Mouse (Mus musculus) embryonic facial prominence, embryonic 12.5 days (tissue): ENCODE measurements around the gene Mt2. TPM values are rescaled to one million over a fixed set of nuclear protein-coding genes. Genes with fewer than 3 reads are reported as not detected.
"Not testable (repeated sequence)": the region's sequence is repeated elsewhere in the genome, so short reads cannot be mapped to it uniquely, and the experiment has no call there.

Source experiments
- ATAC-seq: fragments of 200-750 bp; cut with Nextera tagmentation; 2 replicates; pipeline ENCODE4 v1.8.0; 2017; ENCODE audit not compliant: insufficient number of reproducible peaks, insufficient read depth, low FRiP score, low TSS enrichment
- H3K27ac ChIP-seq: fragments of 300-500 bp; sonication (generic); 2 replicates; pipeline ENCODE4 v1.5.1; 2016; ENCODE audit warnings: mild to moderate bottlenecking
- H3K27me3 ChIP-seq: fragments of 300-500 bp; sonication (generic); 2 replicates; pipeline ENCODE4 v1.6.1; 2016; ENCODE audit warnings: mild to moderate bottlenecking, moderate library complexity
- H3K36me3 ChIP-seq: fragments of 300-500 bp; sonication (generic); 2 replicates; pipeline ENCODE4 v1.6.1; 2016; ENCODE audit warnings: mild to moderate bottlenecking
- H3K4me1 ChIP-seq: fragments of 300-500 bp; sonication (generic); 2 replicates; pipeline ENCODE4 v1.6.1; 2016
- H3K4me2 ChIP-seq: fragments of 300-500 bp; sonication (generic); replicated peaks from 2 replicates; pipeline ENCODE4 v1.6.1; 2016; ENCODE audit warnings: mild to moderate bottlenecking, moderate library complexity
- H3K4me3 ChIP-seq: fragments of 300-500 bp; sonication (generic); 2 replicates; pipeline ENCODE4 v1.5.1; 2016; ENCODE audit warnings: mild to moderate bottlenecking
- H3K9ac ChIP-seq: fragments of 300-500 bp; sonication (generic); 2 replicates; pipeline ENCODE4 v1.6.1; 2016; ENCODE audit warnings: mild to moderate bottlenecking, moderate library complexity
- H3K9me3 ChIP-seq: fragments of 300-500 bp; sonication (generic); 2 replicates; pipeline ENCODE4 v1.6.1; 2016; ENCODE audit warnings: mild to moderate bottlenecking, moderate library complexity
- WGBS: fragments of 180-500 bp; shearing (Covaris S2); methylation state at CpG from one replicate; pipeline ENCODE4 v1.1.7; 2016; 5-methylcytosine and 5-hydroxymethylcytosine counted together
- polyA plus RNA-seq: library from polyadenylated mRNA; unstranded; fragments of >200 nt; fragmentation: Nextera tagmentation; extraction: Ambion mirVana; gene quantifications from 2 replicates; pipeline ENCODE4 v1.2.1, GENCODE M21; 2016

Mt2 gene
- polyA plus RNA-seq, 1 experiment from 2014 or later, result 37.7 TPM

DNA sequence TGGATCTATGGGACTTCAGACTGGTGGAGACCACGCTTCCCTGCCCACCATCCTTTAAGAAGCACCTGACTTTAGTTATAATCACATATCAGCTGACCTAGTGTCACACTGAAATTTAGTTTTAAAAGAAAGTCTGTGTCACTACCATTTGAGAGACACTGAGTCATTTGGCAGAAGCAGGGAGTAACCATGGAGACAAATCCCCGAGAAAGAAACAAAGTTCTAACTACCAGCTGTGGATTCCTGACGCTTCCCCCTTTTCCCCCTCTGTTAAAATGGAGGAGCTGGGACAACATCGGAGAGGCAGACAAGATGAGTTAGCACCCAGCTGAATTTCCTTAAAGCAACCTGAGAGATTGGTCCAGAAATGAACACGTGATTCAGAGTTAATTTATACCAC, 24.2 kb upstream of the Mt2 start:
- Histone ChIP-seq H3K4me1 (peaks cover 9% of the 10 kb centered on the region), H3K27me3 (peaks cover 23% of the 10 kb centered on the region), H3K4me2 (no peak overlapping the region), H3K9ac (no peak overlapping the region), H3K36me3 (no peaks in the 10 kb centered on the region), H3K4me3 (no peak overlapping the region), H3K27ac (no peak overlapping the region), H3K9me3 (no peaks in the 10 kb centered on the region)
- no peak for ATAC-seq
- WGBS, result 39% methylated on average over 5 of the region's 5 CpGs

- H3K27ac ChIP-seq, result no peak overlapping the region
- WGBS, result 76% methylated on average over 5 of the region's 5 CpGs
- no peak for ATAC-seq
- peaks cover 34% of the 10 kb centered on the region for H3K27me3 ChIP-seq
- no peak overlapping the region for H3K4me2 ChIP-seq
- no peak overlapping the region for H3K9ac ChIP-seq
- H3K36me3 ChIP-seq, result no peaks in the 10 kb centered on the region
- H3K4me1 ChIP-seq, result peaks cover 14% of the 10 kb centered on the region
- H3K9me3 ChIP-seq, result no peaks in the 10 kb centered on the region
- H3K4me3 ChIP-seq, result no peak overlapping the region
These were observed 21.5 kb upstream of the Mt2 start for GRCm38 (mm10) chr8:94150925-94151324.

DNA sequence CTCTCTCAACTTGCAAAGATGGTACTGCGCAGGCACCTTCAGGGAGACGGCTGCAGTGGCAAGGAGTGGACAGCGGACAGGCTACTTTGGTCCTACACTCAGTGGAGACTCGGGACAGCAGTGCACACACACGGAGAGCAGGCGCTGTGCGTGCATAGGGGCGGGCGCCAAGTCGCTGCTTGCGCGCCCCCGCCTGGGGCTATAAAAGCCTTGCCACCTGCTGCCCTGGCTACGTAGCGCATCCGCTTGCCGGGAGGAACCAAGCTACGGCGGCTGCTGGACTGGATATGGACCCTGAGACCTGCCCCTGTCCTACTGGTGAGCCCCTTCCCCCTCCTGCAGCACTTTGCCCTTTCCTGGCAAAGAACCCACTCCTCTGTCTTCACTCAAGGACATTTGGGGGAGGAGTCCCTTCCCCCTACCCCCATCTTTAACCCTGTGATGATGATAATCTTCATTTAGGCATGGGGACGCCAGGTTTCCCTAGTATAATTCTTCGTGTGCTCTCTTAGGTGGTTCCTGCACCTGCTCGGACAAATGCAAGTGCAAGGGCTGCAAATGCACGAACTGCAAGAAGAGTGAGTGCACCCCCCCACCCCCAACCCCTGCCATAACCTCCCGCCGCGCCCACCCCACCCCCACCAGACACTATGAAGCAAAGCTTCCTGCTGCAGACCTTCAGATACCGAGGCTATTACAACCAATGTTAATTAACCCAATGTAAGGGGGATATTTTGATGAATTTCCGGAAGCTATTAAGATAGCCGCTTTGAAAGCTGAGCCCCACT, 19.8 kb upstream of the Mt2 start, which contains the start of gene Mt3:
Gene Mt3 (plus strand): TSS at position 95 of the 788 bp plus-strand sequence.
- Histone ChIP-seq H3K9me3 (no peaks in the 10 kb centered on the region), H3K9ac (peak within 1 kb of the TSS; percentile 15; the same call in 1 of the 2 replicates), H3K36me3 (no peaks in the 10 kb centered on the region), H3K4me1 (peaks cover 14% of the 10 kb centered on the region), H3K27ac (no peak within 1 kb of the TSS), H3K27me3 (peaks cover 34% of the 10 kb centered on the region), H3K4me3 (peak within 1 kb of the TSS; percentile 27), H3K4me2 (peak within 1 kb of the TSS; percentile 57)
- 0 out of 2 replicates have a peak, but pooled peaks have one; percentile 50 for ATAC-seq
- 2% methylated on average over 29 of the region's 29 CpGs for WGBS

- H3K9ac ChIP-seq, result no peak overlapping the region
- no peak overlapping the region for H3K27ac ChIP-seq
- H3K4me3 ChIP-seq, result 0 out of 2 replicates have a peak overlapping the region, but pooled peaks have one; percentile 27
- 0 out of 2 replicates have a peak, but pooled peaks have one; percentile 24 for ATAC-seq
- peaks cover 34% of the 10 kb centered on the region for H3K27me3 ChIP-seq
- H3K36me3 ChIP-seq, result no peaks in the 10 kb centered on the region
- H3K4me1 ChIP-seq, result peaks cover 14% of the 10 kb centered on the region
- H3K4me2 ChIP-seq, result peak overlapping the region; percentile 57
- 26% methylated on average over 7 of the region's 7 CpGs for WGBS
- no peaks in the 10 kb centered on the region for H3K9me3 ChIP-seq
These were observed 19.0 kb upstream of the Mt2 start for GRCm38 (mm10) chr8:94153451-94153850.

- Histone ChIP-seq H3K4me3 (no peak overlapping the region), H3K27ac (no peak overlapping the region), H3K9ac (no peak overlapping the region), H3K9me3 (no peaks in the 10 kb centered on the region), H3K4me2 (no peak overlapping the region), H3K27me3 (peaks cover 34% of the 10 kb centered on the region), H3K36me3 (no peaks in the 10 kb centered on the region), H3K4me1 (peaks cover 14% of the 10 kb centered on the region)
- 47% methylated on average over 6 of the region's 6 CpGs for WGBS
- ATAC-seq, result no peak
These were observed 17.9 kb upstream of the Mt2 start for GRCm38 (mm10) chr8:94154537-94154936.

DNA sequence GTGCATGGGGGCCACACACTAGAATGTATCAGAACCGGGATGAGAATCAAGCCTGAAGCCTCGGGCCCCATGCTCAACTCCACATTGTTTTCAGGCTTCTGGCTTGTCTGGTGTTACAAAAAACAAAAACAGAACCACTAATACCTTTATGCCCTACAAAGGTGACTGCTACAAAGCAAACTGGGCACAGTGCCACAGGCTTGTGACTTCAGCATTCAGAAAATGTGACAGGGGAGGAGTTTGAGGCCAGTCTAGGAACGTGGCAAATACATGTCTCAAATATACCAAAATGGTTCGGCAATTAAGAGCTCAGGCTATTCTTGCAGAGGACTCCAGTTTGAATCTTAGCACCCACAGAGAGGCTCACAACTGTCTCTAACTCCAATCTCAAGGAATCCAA, 16.4 kb upstream of the Mt2 start:
- H3K9me3 ChIP-seq, result no peaks in the 10 kb centered on the region
- H3K36me3 ChIP-seq, result no peaks in the 10 kb centered on the region
- no peak overlapping the region for H3K9ac ChIP-seq
- H3K4me2 ChIP-seq, result no peak overlapping the region
- WGBS, result 68% methylated on average over 4 of the region's 4 CpGs
- no peak overlapping the region for H3K4me3 ChIP-seq
- no peak overlapping the region for H3K27ac ChIP-seq
- no peak for ATAC-seq
- peaks cover 14% of the 10 kb centered on the region for H3K4me1 ChIP-seq
- H3K27me3 ChIP-seq, result peaks cover 30% of the 10 kb centered on the region

GRCm38 (mm10) chr8:94165772-94166171, 6.7 kb upstream of the Mt2 start:
- H3K4me3 ChIP-seq, H3K27ac ChIP-seq, ATAC-seq, H3K36me3 ChIP-seq, H3K4me1 ChIP-seq, H3K9ac ChIP-seq, H3K4me2 ChIP-seq, H3K9me3 ChIP-seq: not testable (repeated sequence)
- WGBS, result 72% methylated on average over 8 of the region's 8 CpGs
- H3K27me3 ChIP-seq, result peaks cover 18% of the 10 kb centered on the region

DNA sequence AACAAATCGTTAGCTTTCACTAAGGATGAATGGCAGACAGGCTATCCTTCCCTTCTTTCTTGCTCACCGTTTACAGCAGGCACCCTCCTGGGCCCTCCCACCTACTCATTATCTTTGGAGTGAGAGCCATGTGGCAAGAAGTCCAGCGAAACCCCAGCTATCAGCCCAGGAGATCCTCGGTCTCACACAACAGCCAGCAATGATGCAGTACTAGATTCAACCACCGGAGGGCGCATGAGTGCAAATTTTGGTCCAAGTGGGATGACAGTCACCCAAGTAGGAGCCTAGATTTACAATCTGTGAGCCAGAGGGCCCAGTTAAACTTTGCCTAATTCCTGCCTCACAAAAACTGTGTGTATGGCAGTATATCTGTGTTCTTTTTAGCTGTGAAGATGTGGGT, 5.2 kb upstream of the Mt2 start:
- 0 out of 2 replicates have a peak overlapping the region, but pooled peaks have one; percentile 31 for H3K4me2 ChIP-seq
- WGBS, result 3% methylated on average over 6 of the region's 6 CpGs
- peaks cover 33% of the 10 kb centered on the region for H3K27me3 ChIP-seq

DNA sequence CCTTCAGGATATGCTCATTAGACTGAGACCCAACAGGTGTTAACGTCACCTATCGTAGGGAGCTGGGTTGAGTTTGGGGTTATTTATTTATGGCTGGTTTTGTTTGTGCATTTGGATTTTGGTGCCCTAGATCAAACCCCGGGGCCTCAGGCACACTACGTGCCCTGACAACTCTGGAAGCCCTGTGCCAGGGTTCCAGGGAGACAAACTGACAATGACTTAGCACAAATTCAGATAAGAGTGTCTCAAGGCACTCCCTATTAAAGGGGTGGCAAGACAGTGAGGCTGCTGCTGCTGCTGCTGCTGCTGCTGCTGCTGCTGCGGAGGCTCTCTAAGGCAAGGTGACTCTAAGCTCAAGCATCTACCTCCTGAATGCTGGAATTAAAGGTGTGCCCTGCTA, 2.9 kb upstream of the Mt2 start:
- Histone ChIP-seq H3K36me3 (no peaks in the 10 kb centered on the region), H3K4me2 (no peak overlapping the region), H3K9me3 (no peaks in the 10 kb centered on the region), H3K4me1 (peaks cover 16% of the 10 kb centered on the region; the same call in 1 of the 2 replicates), H3K4me3 (no peak overlapping the region), H3K27ac (no peak overlapping the region), H3K27me3 (peaks cover 56% of the 10 kb centered on the region), H3K9ac (no peak overlapping the region)
- 85% methylated on average over 5 of the region's 5 CpGs for WGBS
- ATAC-seq, result no peak

More for the DNA sequence above, 5.2 kb upstream of the Mt2 start:
- no peaks in the 10 kb centered on the region for H3K36me3 ChIP-seq
- H3K9me3 ChIP-seq, result no peaks in the 10 kb centered on the region; the same call in 1 of the 2 replicates
- peaks cover 8% of the 10 kb centered on the region; the same call in 1 of the 2 replicates for H3K4me1 ChIP-seq
- no peak for ATAC-seq
- no peak overlapping the region for H3K27ac ChIP-seq
- no peak overlapping the region for H3K4me3 ChIP-seq
- H3K9ac ChIP-seq, result no peak overlapping the region

DNA sequence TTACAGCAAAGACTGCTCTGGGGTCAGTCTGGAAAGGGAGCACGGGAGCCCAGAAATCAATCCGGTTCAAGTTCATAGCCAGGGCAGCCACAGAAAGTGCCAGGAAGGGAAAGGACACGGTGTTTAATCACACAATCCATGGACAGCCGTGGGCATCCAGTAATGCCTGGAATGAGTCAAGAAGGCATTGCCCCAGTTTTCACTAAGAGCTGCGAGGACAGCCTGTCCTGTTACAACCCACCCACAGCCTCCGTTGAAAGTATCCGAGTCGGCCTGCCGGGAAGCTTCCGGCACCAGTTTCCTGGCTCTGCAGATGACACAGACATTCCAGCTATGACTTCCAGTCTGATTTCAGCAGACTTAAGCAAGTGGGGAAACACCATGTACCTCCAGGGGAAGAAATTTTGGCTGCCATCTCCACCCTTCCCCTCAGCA, 1.1 kb upstream of the Mt2 start:
- peak overlapping the region; percentile 90 for H3K4me2 ChIP-seq
- H3K27ac ChIP-seq, result no peak overlapping the region
- H3K9ac ChIP-seq, result no peak overlapping the region
- peaks cover 73% of the 10 kb centered on the region for H3K27me3 ChIP-seq
- 33% methylated on average over 10 of the region's 10 CpGs for WGBS
- ATAC-seq, result no peak
- no peaks in the 10 kb centered on the region for H3K9me3 ChIP-seq
- peaks cover 16% of the 10 kb centered on the region; the same call in 1 of the 2 replicates for H3K4me1 ChIP-seq
- peak overlapping the region; percentile 45; the same call in 1 of the 2 replicates for H3K4me3 ChIP-seq
- H3K36me3 ChIP-seq, result no peaks in the 10 kb centered on the region

DNA sequence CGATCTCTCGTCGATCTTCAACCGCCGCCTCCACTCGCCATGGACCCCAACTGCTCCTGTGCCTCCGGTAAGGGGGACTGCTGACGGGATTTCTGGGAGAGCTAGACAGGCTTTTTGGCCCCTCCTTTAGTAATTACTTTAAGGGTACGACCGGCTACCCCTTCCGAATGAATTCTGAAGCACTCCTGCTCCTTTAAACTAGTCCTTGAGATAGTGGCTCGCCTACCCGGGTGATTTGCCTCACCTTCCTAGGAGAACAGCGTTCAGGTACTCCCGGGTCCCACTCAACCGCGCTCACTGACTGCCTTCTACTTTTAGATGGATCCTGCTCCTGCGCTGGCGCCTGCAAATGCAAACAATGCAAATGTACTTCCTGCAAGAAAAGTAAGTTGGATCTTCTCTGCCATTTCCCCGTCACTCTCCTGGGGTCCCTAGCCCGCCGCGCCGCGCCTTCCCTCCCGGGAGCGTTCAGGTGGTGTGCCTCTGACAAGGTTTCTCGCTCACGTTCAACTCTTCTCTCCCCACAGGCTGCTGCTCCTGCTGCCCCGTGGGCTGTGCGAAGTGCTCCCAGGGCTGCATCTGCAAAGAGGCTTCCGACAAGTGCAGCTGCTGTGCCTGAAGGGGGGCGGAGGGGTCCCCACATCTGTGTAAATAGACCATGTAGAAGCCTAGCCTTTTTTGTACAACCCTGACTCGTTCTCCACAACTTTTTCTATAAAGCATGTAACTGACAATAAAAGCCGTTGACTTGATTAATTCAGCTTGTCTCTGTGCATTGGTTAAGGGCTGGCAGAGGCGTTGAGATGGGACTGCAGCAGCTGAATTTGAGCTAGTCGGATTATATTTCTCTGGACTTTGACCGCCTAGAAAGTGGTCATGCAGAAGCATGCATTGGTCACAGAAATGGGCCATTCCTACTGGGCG, 607 bp downstream of the Mt2 start:
- peaks cover 88% of the 10 kb centered on the region for H3K27me3 ChIP-seq
- H3K9ac ChIP-seq, result peak overlapping the region; percentile 24; the same call in 1 of the 2 replicates
- ATAC-seq, result no peak
- no peak overlapping the region for H3K27ac ChIP-seq
- WGBS, result 1% methylated on average over 39 of the region's 39 CpGs
- H3K4me1 ChIP-seq, result peaks cover 16% of the 10 kb centered on the region; the same call in 1 of the 2 replicates
- H3K4me3 ChIP-seq, result peak overlapping the region; percentile 45
- H3K4me2 ChIP-seq, result peak overlapping the region; percentile 90
- H3K36me3 ChIP-seq, result no peaks in the 10 kb centered on the region
- H3K9me3 ChIP-seq, result no peaks in the 10 kb centered on the region
